ENCODE assay signal across 10 mouse cellular contexts in the genomic region with DNA sequence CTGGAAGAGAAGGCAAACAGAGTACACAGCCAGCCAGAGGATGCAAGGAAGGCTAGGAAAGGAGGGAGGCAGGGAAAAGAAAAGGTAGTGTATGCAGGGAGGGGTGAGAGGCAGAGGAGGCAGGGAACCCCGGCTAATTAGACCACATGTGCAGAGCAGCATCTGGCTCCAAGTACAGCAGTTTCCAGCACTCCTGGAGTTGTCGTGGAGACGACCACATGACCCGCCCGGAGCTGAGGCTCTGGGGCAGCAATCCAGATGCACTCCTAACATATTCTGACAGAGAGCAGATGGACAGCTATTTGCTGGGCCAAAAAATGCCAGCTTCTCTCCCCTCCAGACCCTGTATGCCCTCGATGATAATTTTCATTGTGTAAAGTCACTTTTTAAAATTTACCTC.
DNase-seq lines count a peak whose midpoint lies in the region; ATAC-seq lines count a peak whose summit lies in the region.
"Had no signal": no experiment of that assay in that cellular context is flagged by ENCODE, and none has a peak within 500 bp of the region (broad histone marks: within the 10 kb centered on the region; RNA-seq: fewer than 3 reads in every experiment).

No protein-coding gene starts in this region.

- H3K4me1 ChIP-seq in hindbrain, embryonic 10.5 days (replicated peaks), result peaks cover 9% of the 10 kb centered on the region
- H3K4me1 ChIP-seq in hindbrain, embryonic 11.5 days (replicated peaks; ENCODE audit: control insufficient read depth, insufficient read depth, low read length), result 0 out of 2 replicates have a peak, but pooled peaks cover 2% of the 10 kb centered on the region
- peaks cover 2% of the 10 kb centered on the region; the same call in 1 of the 2 replicates for H3K4me1 ChIP-seq in forebrain, embryonic 11.5 days (replicated peaks; ENCODE audit: control insufficient read depth, insufficient read depth, low read length)
- H3K4me1 ChIP-seq in limb, embryonic 11.5 days (ENCODE audit: control insufficient read depth, insufficient read depth, low read length), result peaks cover 7% of the 10 kb centered on the region

- H3K4me3 ChIP-seq in hindbrain, embryonic 10.5 days, result no peak overlapping the region
- H3K4me3 ChIP-seq in hindbrain, embryonic 11.5 days (ENCODE audit: low read depth, low read length), result no peak overlapping the region
- no peak overlapping the region for H3K4me3 ChIP-seq in forebrain, embryonic 11.5 days (ENCODE audit: low read depth, low read length)
- H3K4me3 ChIP-seq in limb, embryonic 11.5 days (ENCODE audit: low read depth, low read length), result no peak overlapping the region
- H3K4me3 ChIP-seq: limb, embryonic 15.5 days had no signal

- no peak overlapping the region for H3K27ac ChIP-seq in hindbrain, embryonic 10.5 days
- H3K27ac ChIP-seq in hindbrain, embryonic 11.5 days (ENCODE audit: low read depth, low read length), result no peak overlapping the region
- no peak overlapping the region for H3K27ac ChIP-seq in forebrain, embryonic 11.5 days (ENCODE audit: low read depth, low read length)
- no peak overlapping the region for H3K27ac ChIP-seq in limb, embryonic 11.5 days (replicated peaks; ENCODE audit: low read depth, low read length)
- H3K27ac ChIP-seq: limb, embryonic 15.5 days had no signal

- no peaks in the 10 kb centered on the region for H3K36me3 ChIP-seq in hindbrain, embryonic 10.5 days
- H3K36me3 ChIP-seq in hindbrain, embryonic 11.5 days (ENCODE audit: control insufficient read depth, insufficient read depth, low read length), result no peaks in the 10 kb centered on the region
- no peaks in the 10 kb centered on the region for H3K36me3 ChIP-seq in forebrain, embryonic 11.5 days (ENCODE audit: control insufficient read depth, insufficient read depth, low read length)
- H3K36me3 ChIP-seq in limb, embryonic 11.5 days (ENCODE audit: control insufficient read depth, insufficient read depth, low read length), result no peaks in the 10 kb centered on the region
- H3K36me3 ChIP-seq: limb, embryonic 15.5 days had no signal

- H3K9me3 ChIP-seq in hindbrain, embryonic 10.5 days, result no peaks in the 10 kb centered on the region
- H3K9me3 ChIP-seq in hindbrain, embryonic 11.5 days (ENCODE audit: control insufficient read depth, low read length), result no peaks in the 10 kb centered on the region
- no peaks in the 10 kb centered on the region for H3K9me3 ChIP-seq in forebrain, embryonic 11.5 days (ENCODE audit: control insufficient read depth, low read length)
- H3K9me3 ChIP-seq in limb, embryonic 11.5 days (ENCODE audit: control insufficient read depth, low read length), result no peaks in the 10 kb centered on the region
- H3K9me3 ChIP-seq: limb, embryonic 15.5 days had no signal

- ATAC-seq in hindbrain, embryonic 11.5 days (ENCODE audit: low FRiP score), result no peak
- peak; percentile 53; the same call in 1 of the 2 replicates for ATAC-seq in forebrain, embryonic 11.5 days (replicated peaks; ENCODE audit: low FRiP score)
- ATAC-seq in limb, embryonic 11.5 days (ENCODE audit: insufficient number of reproducible peaks, low FRiP score, low TSS enrichment, low read depth), result peak; percentile 77
- no peak for ATAC-seq in megakaryocyte, adult 5-6 weeks (ENCODE audit: poor library complexity, severe bottlenecking)

- 51% methylated on average over 6 of the region's 6 CpGs for whole genome bisulfite sequencing in hindbrain, embryonic 10.5 days
- 47% methylated on average over 6 of the region's 6 CpGs for WGBS in hindbrain, embryonic 11.5 days
- WGBS in forebrain, embryonic 11.5 days, result 54% methylated on average over 6 of the region's 6 CpGs
- 15% methylated on average over 6 of the region's 6 CpGs for WGBS in limb, embryonic 11.5 days

- no peak overlapping the region for H3K4me2 ChIP-seq in hindbrain, embryonic 11.5 days (replicated peaks; ENCODE audit: low read depth, low read length)
- no peak overlapping the region for H3K4me2 ChIP-seq in forebrain, embryonic 11.5 days (ENCODE audit: low read depth, low read length, severe bottlenecking)
- no peak overlapping the region for H3K4me2 ChIP-seq in limb, embryonic 11.5 days (ENCODE audit: low read depth, severe bottlenecking)
- H3K4me2 ChIP-seq: limb, embryonic 15.5 days had no signal

- peak; percentile 26 for DNase-seq in hindbrain, embryonic 10.5 days (ENCODE audit: low spot score)
- no peak for DNase-seq in hindbrain, embryonic 11.5 days (ENCODE audit: low spot score)
- no peak for DNase-seq in forebrain, embryonic 11.5 days (ENCODE audit: low spot score)
- DNase-seq in limb, embryonic 11.5 days (ENCODE audit: low spot score), result peak; percentile 75
- peak; percentile 16 for DNase-seq in retina, adult 2 months (ENCODE audit: low read depth, low spot score)
- no peak for DNase-seq in left cerebral cortex, adult 9 months (ENCODE audit: low spot score in 2 of 2)
- DNase-seq in T-cell, adult 2 months (ENCODE audit: low spot score), result no peak
- DNase-seq: lung, postnatal 14 days had no signal

- H3K9ac ChIP-seq in hindbrain, embryonic 11.5 days (ENCODE audit: low read depth, low read length), result no peak overlapping the region
- H3K9ac ChIP-seq in forebrain, embryonic 11.5 days (ENCODE audit: low read length), result no peak overlapping the region
- H3K9ac ChIP-seq in limb, embryonic 11.5 days (ENCODE audit: low read length), result no peak overlapping the region
- H3K9ac ChIP-seq: limb, embryonic 15.5 days had no signal

- H3K27me3 ChIP-seq in hindbrain, embryonic 10.5 days (ENCODE audit: insufficient read depth, poor library complexity, severe bottlenecking), result no peaks in the 10 kb centered on the region
- H3K27me3 ChIP-seq in hindbrain, embryonic 11.5 days (ENCODE audit: control insufficient read depth, insufficient read depth, low read length), result no peaks in the 10 kb centered on the region
- H3K27me3 ChIP-seq in forebrain, embryonic 11.5 days (ENCODE audit: control insufficient read depth, insufficient read depth, low read length), result no peaks in the 10 kb centered on the region
- no peaks in the 10 kb centered on the region for H3K27me3 ChIP-seq in limb, embryonic 11.5 days (ENCODE audit: control insufficient read depth, insufficient read depth, low read length)
- H3K27me3 ChIP-seq: limb, embryonic 15.5 days had no signal

Comparison
In these comparisons a context has a peak if more than half of its experiments do, and no peak if none do; other contexts are left out.
1. DNase-seq: peak in hindbrain, embryonic 10.5 days (single experiment), limb, embryonic 11.5 days (single experiment) and retina, adult 2 months (single experiment); none in hindbrain, embryonic 11.5 days (single experiment), forebrain, embryonic 11.5 days (single experiment), left cerebral cortex, adult 9 months (0 of 2) and T-cell, adult 2 months (single experiment).
2. ATAC-seq: peak in forebrain, embryonic 11.5 days (single experiment) and limb, embryonic 11.5 days (single experiment); none in hindbrain, embryonic 11.5 days (single experiment) and megakaryocyte, adult 5-6 weeks (single experiment).